Comparison of ENCODE assay signal across 22 mouse cellular contexts in the genomic region with DNA sequence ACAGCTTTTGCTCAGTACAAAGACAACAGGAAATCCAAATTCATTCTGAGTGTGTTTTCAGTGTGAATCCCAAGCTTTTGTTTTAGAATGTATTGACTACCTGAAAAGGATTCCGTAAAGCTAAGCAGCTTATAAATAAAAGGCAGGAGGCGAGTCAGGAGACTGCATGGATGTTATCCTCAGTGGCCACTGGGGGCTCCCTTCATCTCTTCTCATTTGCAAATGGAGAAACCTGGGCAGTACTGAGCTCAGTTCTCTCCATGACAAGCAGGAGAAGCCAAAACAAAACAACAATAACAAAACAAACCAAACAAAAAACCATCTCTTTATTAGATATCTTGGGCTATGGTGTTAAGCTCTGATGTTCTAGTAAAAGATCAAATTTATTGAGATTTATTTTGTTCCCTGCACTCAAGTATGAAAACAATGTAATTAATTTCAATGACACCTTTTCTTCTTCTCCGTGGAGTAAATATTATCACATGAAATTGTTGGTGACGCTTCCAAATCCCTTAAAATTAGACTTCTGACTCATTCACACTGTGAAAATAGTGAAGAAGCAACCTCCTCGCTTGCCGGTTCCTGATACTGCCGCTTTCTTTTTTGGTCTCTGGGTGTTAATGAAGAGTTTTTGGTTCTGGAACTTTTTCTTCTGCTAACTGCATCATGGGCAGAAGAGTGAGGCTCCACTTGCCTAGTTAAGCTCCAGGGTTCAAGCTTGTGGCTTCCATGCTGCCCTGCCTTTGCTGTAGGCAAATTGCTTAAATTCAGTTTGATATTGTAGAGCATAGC. TPM values are rescaled to one million over a fixed set of nuclear protein-coding genes. Genes with fewer than 3 reads are reported as not detected.
A peak's percentile ranks its signal among the peaks of the same experiment; 100 is the strongest.
DNase-seq lines count a peak whose midpoint lies in the region; ATAC-seq and TF ChIP-seq lines count a peak whose summit lies in the region.
"Had no signal": no experiment of that assay in that cellular context is flagged by ENCODE, and none has a peak within 500 bp of the region (broad histone marks: within the 10 kb centered on the region; RNA-seq: fewer than 3 reads in every experiment).

No protein-coding gene starts in this region.

- H3K9ac ChIP-seq in limb, embryonic 11.5 days (ENCODE audit: low read length) = no peak overlapping the region
- H3K9ac ChIP-seq: embryonic facial prominence, embryonic 12.5 days; forebrain, embryonic 12.5 days; heart, embryonic 15.5 days; liver, embryonic 12.5 days; stomach, embryonic 15.5 days had no signal

- no peak for DNase-seq in frontal cortex, postnatal 10 days (ENCODE audit: low spot score in 2 of 2)
- peak; percentile 26 for DNase-seq in limb, embryonic 11.5 days (ENCODE audit: low spot score)
- no peak for DNase-seq in limb, embryonic 10.5 days (ENCODE audit: low spot score)
- DNase-seq in ZHBTc4 (ENCODE audit: low read depth, low spot score) = peak; percentile 54
- no peak for DNase-seq in cerebellum, adult 8-10 months
- DNase-seq: adrenal gland, postnatal 10 days; gastrocnemius, postnatal 25 days; kidney, postnatal 14 days; layer of hippocampus, postnatal 36 days; lung, postnatal 4 days had no signal

- no peak overlapping the region for H3K27ac ChIP-seq in limb, embryonic 11.5 days (replicated peaks; ENCODE audit: low read depth, low read length)
- no peak overlapping the region for H3K27ac ChIP-seq in limb, embryonic 10.5 days
- H3K27ac ChIP-seq: embryonic facial prominence, embryonic 12.5 days; forebrain, embryonic 12.5 days; heart, embryonic 15.5 days; liver, embryonic 12.5 days; stomach, embryonic 15.5 days had no signal

- WGBS in limb, embryonic 11.5 days = 87% methylated on average over 7 of the region's 7 CpGs
- 84% methylated on average over 7 of the region's 7 CpGs for WGBS in limb, embryonic 10.5 days

- no peaks in the 10 kb centered on the region for H3K27me3 ChIP-seq in limb, embryonic 11.5 days (ENCODE audit: control insufficient read depth, insufficient read depth, low read length)
- no peaks in the 10 kb centered on the region for H3K27me3 ChIP-seq in limb, embryonic 10.5 days (ENCODE audit: low read depth, poor library complexity, severe bottlenecking)
- no peaks in the 10 kb centered on the region for H3K27me3 ChIP-seq in E14TG2a.4 (ENCODE audit: insufficient read depth, low read length)
- H3K27me3 ChIP-seq: embryonic facial prominence, embryonic 12.5 days; forebrain, embryonic 12.5 days; heart, embryonic 15.5 days; liver, embryonic 12.5 days; stomach, embryonic 15.5 days had no signal

- H3K9me3 ChIP-seq in limb, embryonic 11.5 days (ENCODE audit: control insufficient read depth, low read length) = no peaks in the 10 kb centered on the region
- H3K9me3 ChIP-seq in limb, embryonic 10.5 days (replicated peaks) = no peaks in the 10 kb centered on the region
- no peaks in the 10 kb centered on the region for H3K9me3 ChIP-seq in E14TG2a.4 (ENCODE audit: low read length)
- H3K9me3 ChIP-seq: embryonic facial prominence, embryonic 12.5 days; forebrain, embryonic 12.5 days; heart, embryonic 15.5 days; liver, embryonic 12.5 days; stomach, embryonic 15.5 days had no signal

- H3K4me3 ChIP-seq in limb, embryonic 11.5 days (ENCODE audit: low read depth, low read length) = no peak overlapping the region
- H3K4me3 ChIP-seq in limb, embryonic 10.5 days = no peak overlapping the region
- H3K4me3 ChIP-seq in E14TG2a.4 (replicated peaks; ENCODE audit: low read length) = no peak overlapping the region
- H3K4me3 ChIP-seq: embryonic facial prominence, embryonic 12.5 days; forebrain, embryonic 12.5 days; heart, embryonic 15.5 days; liver, embryonic 12.5 days; stomach, embryonic 15.5 days had no signal

- TF ChIP-seq CTCF in E14TG2a.4 (conservative IDR thresholded peaks at IDR 0.05; ENCODE audit: low read length) = peak; percentile 49

- H3K4me1 ChIP-seq in limb, embryonic 11.5 days (ENCODE audit: control insufficient read depth, insufficient read depth, low read length) = no peaks in the 10 kb centered on the region
- H3K4me1 ChIP-seq in limb, embryonic 10.5 days = peaks cover 14% of the 10 kb centered on the region
- H3K4me1 ChIP-seq in E14TG2a.4 (replicated peaks; ENCODE audit: low read depth, low read length) = no peaks in the 10 kb centered on the region
- H3K4me1 ChIP-seq: embryonic facial prominence, embryonic 12.5 days; forebrain, embryonic 12.5 days; liver, embryonic 12.5 days; stomach, embryonic 15.5 days had no signal

- peak; percentile 79 for ATAC-seq in frontal cortex, adult (ENCODE audit: low TSS enrichment)
- no peak for ATAC-seq in limb, embryonic 11.5 days (ENCODE audit: insufficient number of reproducible peaks, low FRiP score, low TSS enrichment, low read depth)
- no peak for ATAC-seq in erythroid progenitor cell, adult 5-6 weeks (replicated peaks; ENCODE audit: low FRiP score, poor library complexity, severe bottlenecking)
- ATAC-seq: CD4-positive, CD25-positive, alpha-beta regulatory T cell, adult 4 months; hindbrain, embryonic 16.5 days; liver, embryonic 12.5 days had no signal

- no peak overlapping the region for H3K4me2 ChIP-seq in limb, embryonic 11.5 days (ENCODE audit: low read depth, severe bottlenecking)
- H3K4me2 ChIP-seq: embryonic facial prominence, embryonic 12.5 days; forebrain, embryonic 12.5 days; heart, embryonic 15.5 days; liver, embryonic 12.5 days; stomach, embryonic 15.5 days had no signal

- H3K36me3 ChIP-seq in limb, embryonic 11.5 days (ENCODE audit: control insufficient read depth, insufficient read depth, low read length) = no peaks in the 10 kb centered on the region; the same call in 1 of the 2 replicates
- no peaks in the 10 kb centered on the region for H3K36me3 ChIP-seq in limb, embryonic 10.5 days
- H3K36me3 ChIP-seq in E14TG2a.4 (ENCODE audit: insufficient read depth, low read length) = 0 out of 2 replicates have a peak, but pooled peaks cover 4% of the 10 kb centered on the region
- H3K36me3 ChIP-seq: embryonic facial prominence, embryonic 12.5 days; forebrain, embryonic 12.5 days; heart, embryonic 15.5 days; liver, embryonic 12.5 days; stomach, embryonic 15.5 days had no signal

RNA-seq across cellular contexts. Expression of a gene that starts 7.9 kb away (rescaled TPM):
- 3.2 and 3.4 TPM in 2 replicates for polyA plus RNA-seq in limb, embryonic 11.5 days (2014; fragmentation: Nextera tagmentation; extraction: Ambion mirVana)
- polyA plus RNA-seq in limb, embryonic 10.5 days (2016; fragmentation: Nextera tagmentation; extraction: Ambion mirVana) = 2.1 and 3.0 TPM in 2 replicates
- total RNA-seq in erythroid progenitor cell, adult 5-6 weeks (2015; ENCODE audit: low replicate concordance) = not detected in 2 replicates
- total RNA-seq in erythroid progenitor cell, adult 5-6 weeks (2017; ENCODE audit: low replicate concordance) = 0.13 TPM in 1 of 2 replicates, not detected in the other
- total RNA-seq: monocyte, adult 5-6 weeks; neutrophil, adult 5-6 weeks had no signal

Comparison
In these comparisons a context has a peak if more than half of its experiments do, and no peak if none do; other contexts are left out.
1. DNase-seq: peak in limb, embryonic 11.5 days (single experiment) and ZHBTc4 (single experiment); none in frontal cortex, postnatal 10 days (0 of 2), limb, embryonic 10.5 days (single experiment) and cerebellum, adult 8-10 months (single experiment).